Mouse (Mus musculus): ENCODE results near the gene Junb.

The Junb gene

GRCm38 (mm10) chr8:84978248-84978940 is at the start of gene Junb:
Gene Junb, minus strand, starts transcription at chr8:84978718.
- peak; percentile 92 to 96 for DNase-seq (ENCODE audit: low spot score in 2 of 2)

GRCm38 (mm10) chr8:85027922-85028321 is 49.4 kb upstream of the Junb start:
- no peak for DNase-seq (ENCODE audit: low spot score in 2 of 2)

GRCm38 (mm10) chr8:85027516-85027855 is 49.0 kb upstream of the Junb start:
- DNase-seq (ENCODE audit: low spot score in 2 of 2), result no peak

GRCm38 (mm10) chr8:85026670-85027515 is 48.4 kb upstream of the Junb start, which contains the start of gene Trir:
Gene Trir, plus strand, starts transcription at chr8:85026823.
- DNase-seq (ENCODE audit: low spot score in 2 of 2), result peak; percentile 90 to 93

- DNase-seq (ENCODE audit: low spot score in 2 of 2), result peak; percentile 78 to 81
Measured at GRCm38 (mm10) chr8:85025098-85025932, 46.8 kb upstream of the Junb start, which contains the start of gene Asna1. Gene Asna1, minus strand, starts transcription at chr8:85025281.

- DNase-seq (ENCODE audit: low spot score in 2 of 2), result no peak
Measured at GRCm38 (mm10) chr8:85023846-85024245, 45.3 kb upstream of the Junb start.

- DNase-seq (ENCODE audit: low spot score in 2 of 2), result no peak
Measured at GRCm38 (mm10) chr8:85021514-85022055, 43.1 kb upstream of the Junb start.

GRCm38 (mm10) chr8:85017209-85017608 is 38.7 kb upstream of the Junb start:
- DNase-seq (ENCODE audit: low spot score in 2 of 2), result no peak

- no peak for DNase-seq (ENCODE audit: low spot score in 2 of 2)
Measured at GRCm38 (mm10) chr8:85016724-85017123, 38.2 kb upstream of the Junb start.

GRCm38 (mm10) chr8:85014431-85014830 is 35.9 kb upstream of the Junb start, which contains the start of gene Best2:
Gene Best2, minus strand, starts transcription at chr8:85014531.
- no peak for DNase-seq (ENCODE audit: low spot score in 2 of 2)

GRCm38 (mm10) chr8:85013230-85013840 is 34.8 kb upstream of the Junb start:
- peak in 1 of 2 experiments; percentile 67 for DNase-seq (ENCODE audit: low spot score in 2 of 2)

GRCm38 (mm10) chr8:85011242-85011641 is 32.7 kb upstream of the Junb start:
- DNase-seq (ENCODE audit: low spot score in 2 of 2), result no peak

GRCm38 (mm10) chr8:85007686-85008085 is 29.2 kb upstream of the Junb start:
- DNase-seq (ENCODE audit: low spot score in 2 of 2), result no peak

GRCm38 (mm10) chr8:84997649-84998295 is 19.3 kb upstream of the Junb start:
- peak; percentile 78 to 86 for DNase-seq (ENCODE audit: low spot score in 2 of 2)

GRCm38 (mm10) chr8:84996978-84997377 is 18.5 kb upstream of the Junb start:
- no peak for DNase-seq (ENCODE audit: low spot score in 2 of 2)

- no peak for DNase-seq (ENCODE audit: low spot score in 2 of 2)
Measured at GRCm38 (mm10) chr8:84995680-84996079, 17.2 kb upstream of the Junb start.

- DNase-seq (ENCODE audit: low spot score in 2 of 2), result no peak
Measured at GRCm38 (mm10) chr8:84994375-84994774, 15.9 kb upstream of the Junb start.

GRCm38 (mm10) chr8:84990836-84991235 is 12.3 kb upstream of the Junb start:
- peak in 1 of 2 experiments; percentile 74 for DNase-seq (ENCODE audit: low spot score in 2 of 2)

GRCm38 (mm10) chr8:84990349-84990748 is 11.8 kb upstream of the Junb start, which contains the start of gene Hook2:
Gene Hook2, plus strand, starts transcription at chr8:84990603.
- DNase-seq (ENCODE audit: low spot score in 2 of 2), result peak; percentile 94 to 96

- DNase-seq (ENCODE audit: low spot score in 2 of 2), result peak; percentile 82 to 89
Measured at GRCm38 (mm10) chr8:84989810-84990209, 11.3 kb upstream of the Junb start.
